Mouse (Mus musculus) ES-Bruce4 (cell line): ENCODE measurements around the gene Slit2. TPM values are rescaled to one million over a fixed set of nuclear protein-coding genes. Genes with fewer than 3 reads are reported as not detected.

Experiments
- H3K27ac ChIP-seq: 2 replicates; pipeline ENCODE4 v1.5.1; 2012; ENCODE audit warnings: low read length, inconsistent platforms; ENCODE audit not compliant: insufficient read depth
- H3K27me3 ChIP-seq: 2 replicates; pipeline ENCODE4 v1.6.1; 2012; ENCODE audit warnings: mild to moderate bottlenecking, low read length, inconsistent platforms; ENCODE audit not compliant: control insufficient read depth, poor library complexity, insufficient read depth, severe bottlenecking
- H3K36me3 ChIP-seq: 2 replicates; pipeline ENCODE4 v1.6.1; 2012; ENCODE audit warnings: inconsistent platforms, mild to moderate bottlenecking, low read length, moderate library complexity; ENCODE audit not compliant: control insufficient read depth, poor library complexity, insufficient read depth, severe bottlenecking
- H3K4me1 ChIP-seq: one replicate; pipeline ENCODE4 v1.8.1; 2011; ENCODE audit warnings: low read length; ENCODE audit not compliant: control insufficient read depth, insufficient read depth
- H3K4me3 ChIP-seq: 2 replicates; pipeline ENCODE4 v1.5.1; 2011; ENCODE audit warnings: low read depth, mild to moderate bottlenecking, low read length
- H3K9ac ChIP-seq: 2 replicates; pipeline ENCODE4 v1.6.1; 2012; ENCODE audit warnings: low read depth, mild to moderate bottlenecking, inconsistent platforms; ENCODE audit not compliant: poor library complexity, severe bottlenecking
- H3K9me3 ChIP-seq: replicated peaks from 2 replicates; pipeline ENCODE4 v1.6.1; 2012; ENCODE audit warnings: mild to moderate bottlenecking, low read length, inconsistent platforms; ENCODE audit not compliant: control insufficient read depth, poor library complexity, insufficient read depth, severe bottlenecking
- CTCF ChIP-seq: IDR thresholded peaks from one replicate; pipeline ENCODE4 v1.8.1; 2011; ENCODE audit warnings: low read depth, low read length
- EP300 ChIP-seq: IDR thresholded peaks from 2 replicates; pipeline ENCODE4 v1.6.1; 2011; ENCODE audit warnings: low read depth, low read length; ENCODE audit not compliant: insufficient read depth
- POLR2A ChIP-seq: IDR thresholded peaks from one replicate; pipeline ENCODE4 v1.8.1; 2011; ENCODE audit warnings: low read length; ENCODE audit not compliant: insufficient read depth
- polyA plus RNA-seq: library from polyadenylated mRNA; stranded (reverse); fragments of >200 nt; gene quantifications from 2 replicates; pipeline ENCODE4 v1.2.4, GENCODE M21; 2011; ENCODE audit warnings: low read depth; ENCODE audit not compliant: missing spikeins, insufficient read depth, insufficient read length

Slit2 gene
- polyA plus RNA-seq, 1 experiment: 17.4 TPM

GRCm38 (mm10) chr5:48277561-48277960 lies 294.6 kb downstream of the Slit2 start:
- no peaks in the 10 kb centered on the region for H3K27me3 ChIP-seq
- TF ChIP-seq CTCF (no peak), EP300 (no peak), POLR2A (no peak)
- no peaks in the 10 kb centered on the region for H3K4me1 ChIP-seq
- no peak overlapping the region for H3K27ac ChIP-seq
- H3K9ac ChIP-seq: no peak overlapping the region
- no peak overlapping the region for H3K4me3 ChIP-seq
- H3K36me3 ChIP-seq: no peaks in the 10 kb centered on the region
- H3K9me3 ChIP-seq: no peaks in the 10 kb centered on the region

GRCm38 (mm10) chr5:48301186-48301585 lies 318.2 kb downstream of the Slit2 start:
- Histone ChIP-seq H3K36me3 (no peaks in the 10 kb centered on the region), H3K9ac (no peak overlapping the region), H3K27me3 (no peaks in the 10 kb centered on the region), H3K27ac (no peak overlapping the region), H3K4me1 (no peaks in the 10 kb centered on the region), H3K4me3 (no peak overlapping the region), H3K9me3 (no peaks in the 10 kb centered on the region)
- no peak for TF ChIP-seq CTCF
- TF ChIP-seq EP300: no peak
- no peak for TF ChIP-seq POLR2A

GRCm38 (mm10) chr5:48315057-48315602 lies 332.2 kb downstream of the Slit2 start:
- no peaks in the 10 kb centered on the region for H3K4me1 ChIP-seq
- H3K9me3 ChIP-seq: no peaks in the 10 kb centered on the region
- TF ChIP-seq CTCF (no peak), POLR2A (no peak), EP300 (no peak)
- no peak overlapping the region for H3K4me3 ChIP-seq
- H3K27me3 ChIP-seq: no peaks in the 10 kb centered on the region
- H3K9ac ChIP-seq: no peak overlapping the region
- H3K27ac ChIP-seq: no peak overlapping the region
- no peaks in the 10 kb centered on the region for H3K36me3 ChIP-seq

GRCm38 (mm10) chr5:48320597-48320996 lies 337.7 kb downstream of the Slit2 start:
- Histone ChIP-seq H3K36me3 (no peaks in the 10 kb centered on the region), H3K4me1 (no peaks in the 10 kb centered on the region), H3K9ac (no peak overlapping the region), H3K9me3 (no peaks in the 10 kb centered on the region), H3K27me3 (no peaks in the 10 kb centered on the region), H3K4me3 (no peak overlapping the region), H3K27ac (no peak overlapping the region)
- TF ChIP-seq CTCF (no peak), EP300 (no peak), POLR2A (no peak)

- no peak overlapping the region for H3K4me3 ChIP-seq
- no peaks in the 10 kb centered on the region for H3K36me3 ChIP-seq
- no peak overlapping the region for H3K9ac ChIP-seq
- no peaks in the 10 kb centered on the region for H3K4me1 ChIP-seq
- H3K27ac ChIP-seq: no peak overlapping the region
- no peaks in the 10 kb centered on the region for H3K27me3 ChIP-seq
- TF ChIP-seq POLR2A (no peak), CTCF (no peak), EP300 (no peak)
- H3K9me3 ChIP-seq: no peaks in the 10 kb centered on the region
Observed at GRCm38 (mm10) chr5:48326221-48326620, 343.3 kb downstream of the Slit2 start.

- no peak within 1 kb of the TSS for H3K9ac ChIP-seq
- H3K9me3 ChIP-seq: no peaks in the 10 kb centered on the region
- TF ChIP-seq POLR2A (no peak), EP300 (no peak)
- no peaks in the 10 kb centered on the region for H3K27me3 ChIP-seq
- peaks cover 2% of the 10 kb centered on the region for H3K4me1 ChIP-seq
- H3K27ac ChIP-seq: no peak within 1 kb of the TSS
- H3K36me3 ChIP-seq: no peaks in the 10 kb centered on the region
- no peak within 1 kb of the TSS for H3K4me3 ChIP-seq
Observed at GRCm38 (mm10) chr5:48327652-48328051, 344.7 kb downstream of the Slit2 start, which contains the start of gene 5730480H06Rik. Gene 5730480H06Rik, plus strand, starts transcription at chr5:48327952.
